Mouse (Mus musculus) bone marrow macrophage, adult 2 months (primary cell): Measurements from ENCODE around the gene Lamb1. TPM values are rescaled to one million over a fixed set of nuclear protein-coding genes. Genes with fewer than 3 reads are reported as not detected.

Experiments used
- H3K27ac ChIP-seq: 2 replicates; pipeline ENCODE4 v1.5.1; 2012; ENCODE audit warnings: low read depth, low read length; ENCODE audit not compliant: insufficient read depth
- H3K4me1 ChIP-seq: 2 replicates; pipeline ENCODE4 v1.6.1; 2012; ENCODE audit warnings: low read length; ENCODE audit not compliant: control insufficient read depth, insufficient read depth
- H3K4me3 ChIP-seq: 2 replicates; pipeline ENCODE4 v1.5.1; 2012; ENCODE audit warnings: mild to moderate bottlenecking, low read length, moderate library complexity; ENCODE audit not compliant: insufficient read depth
- CTCF ChIP-seq: IDR thresholded peaks from 2 replicates; pipeline ENCODE4 v1.5.1; 2012; ENCODE audit warnings: low read depth, mild to moderate bottlenecking, low read length, moderate library complexity
- POLR2A ChIP-seq: IDR thresholded peaks from 2 replicates; pipeline ENCODE4 v1.6.1; 2012; ENCODE audit warnings: mild to moderate bottlenecking, low read depth, low read length, borderline replicate concordance
- polyA plus RNA-seq: library from polyadenylated mRNA; stranded (reverse); fragments of >200 nt; gene quantifications from 2 replicates; pipeline ENCODE4 v1.2.4, GENCODE M21; 2012; ENCODE audit not compliant: missing spikeins, insufficient read depth, insufficient read length

Lamb1 gene
- polyA plus RNA-seq, 1 experiment = 1.1 TPM

DNA sequence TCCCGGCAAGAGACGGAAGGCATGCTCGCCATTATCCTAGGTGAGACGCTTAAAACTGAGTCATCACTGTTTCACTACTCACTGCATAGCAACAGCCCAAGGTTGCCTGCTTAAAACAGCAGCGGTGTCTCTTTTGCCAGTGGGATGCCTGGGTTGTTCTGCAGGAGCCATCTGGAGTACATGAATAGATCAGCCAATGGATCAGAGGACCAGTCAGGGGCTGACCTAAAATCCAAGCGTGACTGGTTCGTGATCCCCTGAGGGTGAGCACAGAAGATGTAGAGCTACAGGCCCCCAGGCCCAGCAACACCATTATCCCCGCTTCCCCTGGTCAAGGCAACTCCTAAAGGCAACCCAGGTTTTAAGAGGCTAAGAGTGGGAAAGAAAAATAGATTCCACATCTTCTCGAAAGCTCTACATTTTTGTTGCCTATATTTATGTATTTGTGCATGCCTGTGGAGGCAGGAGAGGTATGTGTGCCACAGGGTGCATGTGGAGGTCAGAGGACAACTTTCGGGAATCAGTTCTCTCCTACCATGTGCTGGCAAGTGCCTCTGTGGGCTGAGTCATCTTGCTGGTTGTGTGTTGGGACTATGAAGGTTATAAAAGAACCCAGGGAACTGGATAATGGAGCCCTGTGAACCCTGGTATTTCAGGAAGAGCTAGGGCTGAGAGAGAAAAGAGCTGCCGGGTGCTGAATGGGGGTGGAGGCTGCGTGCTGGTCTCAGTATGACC lies 28.0 kb upstream of the Lamb1 start:
- H3K4me3 ChIP-seq = no peak overlapping the region
- TF ChIP-seq POLR2A (no peak), CTCF (no peak)
- no peaks in the 10 kb centered on the region for H3K4me1 ChIP-seq
- no peak overlapping the region for H3K27ac ChIP-seq

DNA sequence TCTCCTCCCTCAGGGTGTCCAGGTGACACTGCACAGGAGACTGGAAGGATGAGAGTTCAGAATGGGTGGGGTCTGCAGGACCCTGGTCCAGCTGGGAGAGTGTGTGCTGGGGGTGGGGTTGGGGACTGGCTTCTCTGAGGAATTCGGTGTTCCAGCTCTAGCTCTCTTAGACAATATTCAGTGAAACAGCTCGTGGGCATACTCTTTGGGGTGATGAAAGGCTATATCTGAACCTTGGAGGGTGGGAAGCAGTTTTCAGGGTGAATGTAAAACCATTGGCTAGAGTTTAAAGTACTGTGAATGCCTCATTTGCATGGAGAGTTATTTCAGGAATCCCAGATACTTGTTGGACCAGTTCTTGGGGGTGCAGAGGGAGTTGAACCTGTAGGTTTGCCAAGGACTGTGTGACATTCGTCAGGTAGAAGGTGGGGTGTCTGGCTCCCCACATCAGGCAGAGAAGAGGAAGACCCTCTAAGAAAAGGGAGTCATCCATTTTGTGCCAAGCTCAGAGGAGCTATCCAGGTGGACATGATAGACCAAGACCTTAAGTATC lies 25.9 kb upstream of the Lamb1 start:
- TF ChIP-seq POLR2A (no peak), CTCF (no peak)
- no peaks in the 10 kb centered on the region for H3K4me1 ChIP-seq
- no peak overlapping the region for H3K27ac ChIP-seq
- no peak overlapping the region for H3K4me3 ChIP-seq

DNA sequence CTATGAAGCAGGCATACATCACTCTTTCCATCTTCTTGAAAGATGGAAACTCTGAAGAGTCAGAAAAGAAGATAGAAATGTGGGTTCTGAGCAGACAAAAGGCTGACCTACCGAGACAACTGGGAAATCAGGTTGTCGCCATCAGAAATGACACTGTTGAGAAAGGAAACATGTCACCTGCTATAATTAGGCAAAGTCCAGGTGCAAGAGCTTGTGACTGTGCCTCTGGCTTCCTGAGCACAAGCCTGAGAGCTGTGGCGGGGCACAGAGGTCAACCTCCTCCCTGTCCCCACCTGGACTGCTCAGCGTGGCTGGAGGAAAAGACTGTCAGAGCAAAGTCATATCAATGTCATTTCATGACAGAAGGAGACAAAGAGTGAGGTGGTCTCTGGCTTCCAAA lies 25.2 kb upstream of the Lamb1 start:
- no peaks in the 10 kb centered on the region for H3K4me1 ChIP-seq
- H3K4me3 ChIP-seq = no peak overlapping the region
- TF ChIP-seq CTCF (no peak), POLR2A (no peak)
- no peak overlapping the region for H3K27ac ChIP-seq

DNA sequence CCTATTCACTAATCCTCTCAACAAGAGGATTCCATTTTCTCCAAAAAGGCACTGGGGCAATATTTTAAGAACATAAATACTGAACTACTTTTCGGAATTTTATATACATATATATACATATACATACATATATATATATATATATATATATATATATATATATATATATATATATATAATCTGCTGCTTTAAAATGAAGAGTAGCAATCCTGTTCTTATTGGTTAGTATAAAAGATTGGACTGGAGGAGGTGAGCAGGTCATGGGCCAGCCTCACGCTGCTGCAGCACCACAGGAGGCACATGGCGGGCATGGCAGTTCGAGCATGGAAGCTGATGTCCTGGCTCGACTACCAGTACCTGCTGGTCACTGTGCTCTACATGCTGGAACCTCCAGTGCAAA lies 24.6 kb upstream of the Lamb1 start, which contains the start of gene Gm6993:
Gene Gm6993, plus strand, starts transcription at position 301 of the 400 bp plus-strand sequence.
- Histone ChIP-seq H3K4me1 (no peaks in the 10 kb centered on the region), H3K27ac (no peak within 1 kb of the TSS), H3K4me3 (no peak within 1 kb of the TSS)
- TF ChIP-seq CTCF (no peak), POLR2A (no peak)

DNA sequence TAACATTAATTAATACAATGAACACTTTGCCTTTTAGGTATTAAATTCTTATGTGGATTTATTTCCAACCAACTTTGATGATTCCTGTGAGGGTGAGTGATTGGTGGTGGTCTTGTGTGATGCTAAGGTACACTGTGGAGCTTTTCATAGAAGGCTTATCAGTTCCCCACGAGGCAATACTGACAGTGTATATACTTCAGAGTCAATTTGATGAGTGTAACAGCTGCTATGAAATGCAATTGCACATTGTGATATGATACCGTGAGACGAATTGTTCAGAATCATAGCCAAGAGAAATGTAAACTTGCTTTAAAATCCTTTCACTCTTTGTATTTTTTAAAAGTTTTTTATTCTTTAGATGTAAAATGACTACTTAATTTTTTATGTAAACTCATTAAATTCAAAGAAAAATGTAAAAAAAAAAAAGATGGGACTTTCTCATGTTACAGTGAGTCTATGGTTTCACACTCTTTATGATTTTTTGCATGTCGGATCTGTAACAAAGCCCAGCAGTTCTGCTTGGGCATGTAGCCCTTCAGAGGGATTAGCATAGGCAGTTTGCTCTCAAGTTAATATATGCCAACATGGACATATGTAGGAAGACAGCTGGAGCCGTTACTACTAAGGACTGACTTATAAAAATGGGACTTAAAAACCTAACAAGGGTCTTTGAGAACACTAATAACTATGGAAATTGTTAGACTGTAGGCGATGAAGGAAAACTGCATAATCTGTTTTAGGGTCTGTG lies 23.3 kb upstream of the Lamb1 start:
- Histone ChIP-seq H3K4me1 (no peaks in the 10 kb centered on the region), H3K4me3 (no peak overlapping the region), H3K27ac (no peak overlapping the region)
- no peak for TF ChIP-seq CTCF
- TF ChIP-seq POLR2A = no peak

DNA sequence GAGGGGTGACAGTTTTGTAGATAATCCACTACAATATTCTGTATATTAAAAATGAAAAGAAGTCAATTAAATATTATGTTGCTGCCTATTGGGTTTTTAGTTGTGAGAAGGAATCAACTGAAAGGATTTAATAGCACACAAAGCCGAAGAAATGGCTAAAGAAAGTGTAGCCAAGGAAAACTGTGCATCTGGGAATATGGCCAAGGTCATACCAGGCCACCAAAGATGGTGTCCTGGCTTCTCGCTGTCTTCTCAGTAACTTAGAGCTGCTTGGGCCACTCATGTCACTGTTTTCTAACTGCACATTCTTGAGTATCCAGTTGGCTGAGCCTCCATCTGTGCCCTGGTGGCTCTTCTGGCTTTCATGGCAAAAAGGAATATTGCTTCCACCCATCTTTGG lies 21.0 kb upstream of the Lamb1 start:
- Histone ChIP-seq H3K4me1 (no peaks in the 10 kb centered on the region), H3K4me3 (no peak overlapping the region), H3K27ac (no peak overlapping the region)
- no peak for TF ChIP-seq CTCF
- no peak for TF ChIP-seq POLR2A

DNA sequence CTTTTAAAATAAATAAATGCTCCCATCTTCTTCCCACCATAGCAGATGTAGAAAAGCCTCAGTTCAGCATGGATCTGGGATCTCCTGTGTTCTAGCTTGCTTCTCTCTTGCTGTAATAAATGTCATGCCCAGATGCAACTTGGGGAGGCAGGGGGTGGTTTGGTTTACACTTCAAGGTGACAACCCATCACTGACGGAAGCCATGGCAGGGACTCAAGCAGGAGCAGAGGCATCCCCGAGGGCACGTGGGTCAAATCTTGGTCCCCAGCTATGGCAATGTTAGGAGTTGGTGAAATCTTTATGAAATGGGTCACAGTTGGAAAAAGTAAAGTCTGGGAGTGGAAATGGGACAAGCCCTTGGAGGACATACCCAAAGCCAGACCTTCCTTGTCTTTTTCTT lies 20.3 kb upstream of the Lamb1 start:
- Histone ChIP-seq H3K27ac (no peak overlapping the region), H3K4me3 (no peak overlapping the region), H3K4me1 (no peaks in the 10 kb centered on the region)
- TF ChIP-seq CTCF (no peak), POLR2A (no peak)

DNA sequence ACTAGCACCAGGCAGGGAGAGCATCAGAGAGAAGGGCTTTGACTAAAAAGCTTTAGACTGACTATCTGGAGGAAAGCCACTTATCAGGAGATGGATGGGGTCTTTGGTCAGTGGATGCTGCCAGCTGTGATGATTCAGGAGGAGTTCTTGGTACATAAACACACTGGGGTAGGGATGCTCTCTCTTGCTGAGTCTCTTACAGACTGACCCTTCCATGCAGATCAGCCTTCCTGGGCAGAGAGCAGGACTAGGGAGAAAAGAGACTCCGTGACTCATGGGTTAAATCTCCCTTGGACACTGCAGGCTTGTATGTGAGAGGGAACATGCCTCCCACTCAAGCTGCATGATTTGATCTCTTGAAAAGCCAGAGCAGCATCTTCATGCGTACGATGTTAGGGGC lies 18.9 kb upstream of the Lamb1 start:
- no peaks in the 10 kb centered on the region for H3K4me1 ChIP-seq
- TF ChIP-seq POLR2A (no peak), CTCF (no peak)
- no peak overlapping the region for H3K27ac ChIP-seq
- H3K4me3 ChIP-seq = no peak overlapping the region

DNA sequence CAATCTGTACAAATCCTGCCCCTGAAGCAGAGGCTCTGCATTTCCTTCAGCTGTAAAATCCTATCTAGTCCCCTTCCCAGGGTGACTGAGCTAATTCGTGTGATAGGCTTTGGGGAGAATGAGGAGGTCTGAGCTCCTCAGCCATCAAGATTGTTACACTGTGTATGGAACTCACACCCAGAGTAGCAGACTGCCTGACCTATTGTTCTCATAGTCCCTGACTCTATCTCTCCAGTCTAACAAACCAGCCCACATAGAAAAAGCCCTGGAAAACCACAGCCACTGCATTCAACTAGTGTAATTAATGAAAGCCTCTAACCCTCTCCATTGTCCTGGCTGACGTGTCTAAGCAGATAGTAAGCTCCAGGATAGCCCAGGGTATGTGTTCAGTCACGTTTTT lies 18.4 kb upstream of the Lamb1 start:
- no peak for TF ChIP-seq POLR2A
- no peak for TF ChIP-seq CTCF
- Histone ChIP-seq H3K4me1 (no peaks in the 10 kb centered on the region), H3K4me3 (no peak overlapping the region), H3K27ac (no peak overlapping the region)

DNA sequence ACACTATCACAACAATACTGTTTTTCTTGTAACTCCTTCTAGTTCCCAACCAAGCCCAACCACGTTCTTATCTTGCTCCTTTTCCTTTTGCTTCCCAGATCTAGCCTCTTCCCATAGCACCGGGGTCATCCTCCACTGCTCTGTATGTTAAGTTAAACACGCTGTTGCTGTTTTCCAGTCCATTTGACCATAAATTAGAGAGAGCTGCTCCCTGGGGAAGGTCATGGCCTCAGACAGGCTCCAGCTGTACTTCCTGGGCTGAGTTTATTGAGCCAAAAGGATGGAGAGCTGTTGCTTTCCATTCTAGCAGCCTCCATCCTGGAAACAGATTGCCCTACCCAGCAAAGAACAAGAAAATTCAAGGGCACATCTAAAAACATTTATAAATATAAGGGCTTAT lies 16.9 kb upstream of the Lamb1 start:
- no peak overlapping the region for H3K27ac ChIP-seq
- H3K4me3 ChIP-seq = no peak overlapping the region
- no peaks in the 10 kb centered on the region for H3K4me1 ChIP-seq
- no peak for TF ChIP-seq POLR2A
- no peak for TF ChIP-seq CTCF
